Mouse (Mus musculus): ENCODE results near the gene Ska3. TPM values are rescaled to one million over a fixed set of nuclear protein-coding genes. Genes with fewer than 3 reads are reported as not detected.
"Not testable (repeated sequence)": the region's sequence is repeated elsewhere in the genome, so short reads cannot be mapped to it uniquely, and the experiment has no call there.

Ska3 gene
- 1 to 10 TPM; 1.6 to 1.7 TPM for total RNA-seq (2021)
- long read RNA-seq, experiment 1, partial matches to known transcripts: 0 of 2 reads
- long read RNA-seq, experiment 1, other reads (novel, unspliced or antisense): 0 of 2 reads
- long read RNA-seq, experiment 2, partial matches to known transcripts: 0 of 3 reads
- long read RNA-seq, experiment 2, other reads (novel, unspliced or antisense): 1 of 3 reads

- peak; percentile 91 to 92 for DNase-seq (ENCODE audit: low spot score in 2 of 2)
Measured at GRCm38 (mm10) chr14:57825788-57826751, at the start of gene Ska3, which contains the start of gene Mrpl57. Gene Ska3 (minus strand): TSS chr14:57826185. Gene Mrpl57 (plus strand): TSS chr14:57826234.

- no peak for DNase-seq (ENCODE audit: low spot score in 2 of 2)
Measured at GRCm38 (mm10) chr14:57866676-57867276, 40.8 kb upstream of the Ska3 start.

GRCm38 (mm10) chr14:57865256-57865655, 39.3 kb upstream of the Ska3 start:
- no peak for DNase-seq (ENCODE audit: low spot score in 2 of 2)

- DNase-seq (ENCODE audit: low spot score in 2 of 2): no peak
Measured at GRCm38 (mm10) chr14:57863129-57863528, 37.1 kb upstream of the Ska3 start.

GRCm38 (mm10) chr14:57861987-57862412, 36.0 kb upstream of the Ska3 start:
- DNase-seq (ENCODE audit: low spot score in 2 of 2): no peak

GRCm38 (mm10) chr14:57859520-57859919, 33.5 kb upstream of the Ska3 start:
- DNase-seq (ENCODE audit: low spot score in 2 of 2): no peak

GRCm38 (mm10) chr14:57858601-57859000, 32.6 kb upstream of the Ska3 start:
- DNase-seq (ENCODE audit: low spot score in 2 of 2): no peak

- not testable (repeated sequence) for DNase-seq (ENCODE audit: low spot score in 2 of 2)
Measured at GRCm38 (mm10) chr14:57856037-57856436, 30.1 kb upstream of the Ska3 start.

GRCm38 (mm10) chr14:57852961-57853360, 27.0 kb upstream of the Ska3 start:
- no peak for DNase-seq (ENCODE audit: low spot score in 2 of 2)

GRCm38 (mm10) chr14:57850330-57850729, 24.3 kb upstream of the Ska3 start:
- DNase-seq (ENCODE audit: low spot score in 2 of 2): no peak

- DNase-seq (ENCODE audit: low spot score in 2 of 2): no peak
Measured at GRCm38 (mm10) chr14:57848646-57849045, 22.7 kb upstream of the Ska3 start.

GRCm38 (mm10) chr14:57848061-57848460, 22.1 kb upstream of the Ska3 start:
- DNase-seq (ENCODE audit: low spot score in 2 of 2): not testable (repeated sequence)

- no peak for DNase-seq (ENCODE audit: low spot score in 2 of 2)
Measured at GRCm38 (mm10) chr14:57844535-57844934, 18.6 kb upstream of the Ska3 start.

GRCm38 (mm10) chr14:57835157-57835556, 9.2 kb upstream of the Ska3 start:
- no peak for DNase-seq (ENCODE audit: low spot score in 2 of 2)

GRCm38 (mm10) chr14:57833526-57833925, 7.5 kb upstream of the Ska3 start:
- no peak for DNase-seq (ENCODE audit: low spot score in 2 of 2)

GRCm38 (mm10) chr14:57827284-57827683, 1.3 kb upstream of the Ska3 start:
- no peak for DNase-seq (ENCODE audit: low spot score in 2 of 2)

GRCm38 (mm10) chr14:57820839-57821238, 5.1 kb downstream of the Ska3 start:
- no peak for DNase-seq (ENCODE audit: low spot score in 2 of 2)

GRCm38 (mm10) chr14:57811844-57812243, 14.1 kb downstream of the Ska3 start:
- DNase-seq (ENCODE audit: low spot score in 2 of 2): no peak

GRCm38 (mm10) chr14:57810886-57811285, 15.1 kb downstream of the Ska3 start:
- no peak for DNase-seq (ENCODE audit: low spot score in 2 of 2)

- DNase-seq (ENCODE audit: low spot score in 2 of 2): no peak
Measured at GRCm38 (mm10) chr14:57808558-57808957, 17.4 kb downstream of the Ska3 start.

GRCm38 (mm10) chr14:57803731-57804130, 22.3 kb downstream of the Ska3 start:
- DNase-seq (ENCODE audit: low spot score in 2 of 2): no peak

Measured in layer of hippocampus, postnatal 14 days (tissue).